Mouse (Mus musculus): ENCODE data around the gene Syk. TPM values are rescaled to one million over a fixed set of nuclear protein-coding genes. Genes with fewer than 3 reads are reported as not detected.

Gene Syk
- polyA plus RNA-seq, 1 experiment from 2014 or later = 2.6 TPM

DNA sequence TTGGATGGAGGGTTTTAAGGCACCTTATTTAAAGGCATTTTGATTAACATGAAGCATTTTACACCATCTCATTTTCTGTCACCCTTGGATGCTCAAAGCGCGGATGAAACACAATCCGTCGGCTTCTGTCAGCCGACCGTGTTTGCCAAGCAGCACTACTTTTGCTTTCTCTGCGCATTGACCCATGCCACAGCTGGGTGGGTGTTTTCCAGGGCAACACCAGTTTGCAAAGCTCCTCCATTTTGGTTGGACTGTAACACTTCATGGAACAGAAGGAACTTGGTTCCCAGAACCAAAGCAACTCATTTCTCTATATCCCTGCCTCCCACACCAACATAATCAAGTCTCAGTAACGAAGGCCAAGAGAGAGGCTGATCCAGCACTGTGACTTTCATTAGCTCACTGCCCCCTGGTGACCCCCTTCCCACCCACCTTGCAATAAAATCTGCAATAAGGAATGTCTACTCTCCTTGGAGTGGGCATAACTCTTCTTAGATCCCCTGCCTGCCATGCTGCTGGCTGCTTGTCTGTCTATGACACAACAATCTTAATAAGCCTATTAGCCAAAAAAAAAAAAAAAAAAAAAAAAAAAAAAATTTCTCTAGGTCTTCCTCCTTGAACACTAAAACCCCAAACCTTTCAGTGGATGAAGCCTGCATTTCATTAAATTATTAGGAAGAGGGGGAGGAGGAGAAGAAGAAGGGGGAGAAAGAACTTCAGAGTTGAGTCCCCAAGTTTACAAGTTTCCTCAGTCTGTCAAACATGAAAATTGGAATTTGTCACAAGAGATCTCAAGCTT, 21.4 kb upstream of the Syk start:
- Histone ChIP-seq H3K4me2 (ENCODE audit: low read depth, low read length) (no peak overlapping the region), H3K36me3 (replicated peaks; ENCODE audit: control insufficient read depth, insufficient read depth, low read depth, low read length) (no peaks in the 10 kb centered on the region), H3K9me3 (replicated peaks; ENCODE audit: control insufficient read depth, low read length) (no peaks in the 10 kb centered on the region), H3K9ac (replicated peaks; ENCODE audit: low read length) (no peak overlapping the region), H3K4me1 (ENCODE audit: control insufficient read depth, insufficient read depth, low read length) (no peaks in the 10 kb centered on the region), H3K27me3 (ENCODE audit: control insufficient read depth, insufficient read depth, low read length) (no peaks in the 10 kb centered on the region), H3K27ac (replicated peaks; ENCODE audit: low read depth, low read length) (no peak overlapping the region), H3K4me3 (ENCODE audit: low read depth, low read length) (no peak overlapping the region)
- 86% methylated on average over 8 of the region's 8 CpGs for WGBS
- no peak for DNase-seq (ENCODE audit: low spot score)
- ATAC-seq (replicated peaks; ENCODE audit: insufficient number of reproducible peaks, low FRiP score, low TSS enrichment, low read depth) = no peak

DNA sequence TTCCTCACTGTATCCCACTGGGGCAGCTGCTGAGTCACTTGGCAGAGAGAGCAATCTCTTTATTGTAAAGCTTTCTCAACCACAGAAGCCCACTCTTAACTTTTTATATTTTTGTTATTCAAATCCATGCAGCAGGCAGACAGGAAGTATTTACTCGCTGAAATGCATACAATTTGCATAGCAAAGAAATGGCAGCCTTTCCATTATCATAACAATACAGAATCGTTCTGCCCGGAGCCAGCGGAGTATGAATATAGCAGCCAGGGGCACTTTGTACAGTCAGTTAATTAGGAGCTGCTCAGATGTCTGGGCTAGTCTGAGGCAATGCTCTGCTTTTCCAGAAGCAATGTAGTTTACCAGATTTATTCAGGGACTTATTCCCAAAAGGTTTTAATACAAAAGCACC, 20.8 kb upstream of the Syk start:
- Histone ChIP-seq H3K27ac (replicated peaks; ENCODE audit: low read depth, low read length) (no peak overlapping the region), H3K4me1 (ENCODE audit: control insufficient read depth, insufficient read depth, low read length) (no peaks in the 10 kb centered on the region), H3K9ac (replicated peaks; ENCODE audit: low read length) (no peak overlapping the region), H3K4me2 (ENCODE audit: low read depth, low read length) (no peak overlapping the region), H3K27me3 (ENCODE audit: control insufficient read depth, insufficient read depth, low read length) (no peaks in the 10 kb centered on the region), H3K4me3 (ENCODE audit: low read depth, low read length) (no peak overlapping the region), H3K9me3 (replicated peaks; ENCODE audit: control insufficient read depth, low read length) (no peaks in the 10 kb centered on the region), H3K36me3 (replicated peaks; ENCODE audit: control insufficient read depth, insufficient read depth, low read depth, low read length) (no peaks in the 10 kb centered on the region)
- DNase-seq (ENCODE audit: low spot score) = peak; percentile 9
- 38% methylated on average over 4 of the region's 4 CpGs for WGBS
- no peak for ATAC-seq (replicated peaks; ENCODE audit: insufficient number of reproducible peaks, low FRiP score, low TSS enrichment, low read depth)

DNA sequence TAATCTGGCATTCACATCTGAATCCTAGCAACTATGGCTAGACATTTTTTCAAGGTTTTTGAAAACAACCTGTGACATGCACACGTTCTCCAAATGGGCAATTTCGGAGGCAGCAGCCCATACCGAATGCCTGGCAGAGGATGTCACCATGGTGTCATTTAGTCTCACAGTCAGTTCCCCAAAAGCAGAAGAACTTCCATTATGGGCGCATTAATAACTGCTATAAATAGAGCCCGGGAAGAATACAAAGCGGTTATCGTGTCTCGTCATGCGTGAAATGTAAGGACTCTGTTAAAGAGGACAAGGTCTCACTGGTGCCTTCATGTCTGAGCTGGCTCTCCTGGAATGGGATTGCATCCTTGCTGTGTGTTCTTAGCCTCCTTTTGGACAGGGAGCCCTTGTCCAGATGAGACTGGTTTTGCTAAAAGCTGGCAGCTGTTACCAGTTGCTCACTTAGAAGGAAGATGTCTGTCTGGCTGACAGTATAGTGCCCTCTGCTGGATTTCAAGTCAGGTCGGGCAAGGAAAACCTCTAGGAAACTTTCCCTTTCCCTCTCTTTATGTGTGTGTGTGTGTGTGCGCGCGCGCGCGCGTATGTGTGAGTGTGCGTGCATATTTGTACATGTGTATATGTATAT, 17.8 kb upstream of the Syk start:
- H3K9ac ChIP-seq (replicated peaks; ENCODE audit: low read length) = no peak overlapping the region
- H3K9me3 ChIP-seq (replicated peaks; ENCODE audit: control insufficient read depth, low read length) = no peaks in the 10 kb centered on the region
- no peak overlapping the region for H3K27ac ChIP-seq (replicated peaks; ENCODE audit: low read depth, low read length)
- 88% methylated on average over 18 of the region's 18 CpGs for WGBS
- no peaks in the 10 kb centered on the region for H3K27me3 ChIP-seq (ENCODE audit: control insufficient read depth, insufficient read depth, low read length)
- no peaks in the 10 kb centered on the region for H3K36me3 ChIP-seq (replicated peaks; ENCODE audit: control insufficient read depth, insufficient read depth, low read depth, low read length)
- ATAC-seq (replicated peaks; ENCODE audit: insufficient number of reproducible peaks, low FRiP score, low TSS enrichment, low read depth) = no peak
- H3K4me1 ChIP-seq (ENCODE audit: control insufficient read depth, insufficient read depth, low read length) = no peaks in the 10 kb centered on the region
- H3K4me3 ChIP-seq (ENCODE audit: low read depth, low read length) = no peak overlapping the region
- no peak overlapping the region for H3K4me2 ChIP-seq (ENCODE audit: low read depth, low read length)
- peak; percentile 29 for DNase-seq (ENCODE audit: low spot score)

DNA sequence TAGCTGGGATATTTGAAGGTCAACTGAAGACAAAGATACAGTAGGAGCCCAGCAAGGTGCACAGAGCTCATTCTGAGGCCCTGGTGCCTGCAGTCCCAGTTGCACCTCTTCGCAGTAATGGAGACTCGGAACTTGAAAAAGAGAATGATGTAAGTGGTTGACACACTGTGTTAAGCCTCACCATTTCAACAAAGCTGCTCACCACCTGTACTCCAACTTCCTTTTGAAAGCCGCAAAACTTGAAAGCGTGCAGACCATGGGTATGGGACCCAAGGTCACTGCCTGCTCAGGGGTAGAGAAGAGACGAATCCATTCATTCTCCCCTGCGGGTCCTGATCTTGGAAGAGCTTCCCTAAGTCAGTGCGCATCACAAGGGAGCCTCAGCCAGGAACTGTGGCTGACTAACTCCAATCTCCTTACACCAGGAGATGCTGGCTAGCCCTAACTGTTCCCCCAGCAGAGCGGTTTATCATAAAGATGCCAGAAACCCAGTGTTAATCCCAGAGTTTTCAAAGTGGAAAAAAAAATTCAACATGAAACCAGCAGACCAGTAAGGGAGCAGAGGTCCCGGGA, 16.7 kb upstream of the Syk start:
- ATAC-seq (replicated peaks; ENCODE audit: insufficient number of reproducible peaks, low FRiP score, low TSS enrichment, low read depth) = no peak
- Histone ChIP-seq H3K4me3 (ENCODE audit: low read depth, low read length) (no peak overlapping the region), H3K9me3 (replicated peaks; ENCODE audit: control insufficient read depth, low read length) (no peaks in the 10 kb centered on the region), H3K27ac (replicated peaks; ENCODE audit: low read depth, low read length) (no peak overlapping the region), H3K9ac (replicated peaks; ENCODE audit: low read length) (no peak overlapping the region), H3K36me3 (replicated peaks; ENCODE audit: control insufficient read depth, insufficient read depth, low read depth, low read length) (no peaks in the 10 kb centered on the region), H3K27me3 (ENCODE audit: control insufficient read depth, insufficient read depth, low read length) (no peaks in the 10 kb centered on the region), H3K4me1 (ENCODE audit: control insufficient read depth, insufficient read depth, low read length) (no peaks in the 10 kb centered on the region), H3K4me2 (ENCODE audit: low read depth, low read length) (no peak overlapping the region)
- no peak for DNase-seq (ENCODE audit: low spot score)
- 87% methylated on average over 9 of the region's 9 CpGs for WGBS

DNA sequence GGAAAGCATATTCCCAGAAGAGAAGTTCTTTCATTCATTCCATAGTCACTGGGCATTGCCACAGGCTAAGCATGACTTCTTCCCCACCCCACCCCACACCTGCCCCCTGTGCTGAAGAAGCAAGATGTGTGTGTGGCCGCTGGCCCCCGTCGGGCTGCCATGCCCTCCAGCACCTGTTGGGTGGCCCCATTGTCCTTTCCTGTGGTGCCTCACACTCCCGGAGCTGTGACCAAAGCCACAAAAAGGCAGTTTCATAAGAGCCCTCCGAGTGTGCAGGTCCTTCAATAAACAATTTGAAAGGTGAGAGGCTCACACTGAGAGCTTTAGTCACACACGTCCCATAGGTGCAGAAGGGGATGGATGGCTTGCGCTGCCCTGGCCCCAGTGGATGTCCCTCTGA, 16.2 kb upstream of the Syk start:
- 77% methylated on average over 7 of the region's 7 CpGs for WGBS
- no peak for ATAC-seq (replicated peaks; ENCODE audit: insufficient number of reproducible peaks, low FRiP score, low TSS enrichment, low read depth)
- H3K4me2 ChIP-seq (ENCODE audit: low read depth, low read length) = no peak overlapping the region

DNA sequence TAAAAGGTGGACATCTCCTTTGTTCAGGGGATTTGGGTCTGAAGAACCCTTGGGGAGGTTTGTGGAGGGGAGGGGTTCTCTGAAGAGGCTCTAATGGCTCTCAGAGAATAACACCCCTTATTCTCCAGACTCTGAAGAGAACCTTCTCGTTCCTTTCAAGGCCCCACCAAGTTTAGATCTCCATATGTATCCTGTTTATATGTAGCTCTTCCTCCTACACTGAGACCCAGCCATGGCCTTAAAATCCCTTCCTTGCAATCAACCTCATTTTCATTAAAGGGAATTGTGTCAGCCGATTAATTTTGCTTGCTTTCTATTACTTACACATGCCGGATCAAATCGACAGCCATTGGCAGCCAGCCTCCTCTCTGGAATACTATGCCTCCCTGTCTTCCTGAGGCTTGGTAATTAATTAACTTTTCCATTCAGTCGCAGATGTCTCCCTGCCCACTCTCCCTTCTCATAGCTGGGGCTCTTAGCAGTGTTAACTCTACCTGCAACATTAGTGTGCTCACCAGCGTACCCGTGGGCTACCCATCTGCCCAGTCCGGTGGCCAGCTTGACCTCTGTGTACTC, 13.7 kb upstream of the Syk start:
- no peaks in the 10 kb centered on the region for H3K36me3 ChIP-seq (replicated peaks; ENCODE audit: control insufficient read depth, insufficient read depth, low read depth, low read length)
- no peaks in the 10 kb centered on the region for H3K27me3 ChIP-seq (ENCODE audit: control insufficient read depth, insufficient read depth, low read length)
- H3K9me3 ChIP-seq (replicated peaks; ENCODE audit: control insufficient read depth, low read length) = no peaks in the 10 kb centered on the region
- DNase-seq (ENCODE audit: low spot score) = no peak
- no peak overlapping the region for H3K9ac ChIP-seq (replicated peaks; ENCODE audit: low read length)
- H3K4me3 ChIP-seq (ENCODE audit: low read depth, low read length) = no peak overlapping the region
- ATAC-seq (replicated peaks; ENCODE audit: insufficient number of reproducible peaks, low FRiP score, low TSS enrichment, low read depth) = no peak
- 78% methylated on average over 8 of the region's 8 CpGs for WGBS
- H3K4me1 ChIP-seq (ENCODE audit: control insufficient read depth, insufficient read depth, low read length) = no peaks in the 10 kb centered on the region
- no peak overlapping the region for H3K4me2 ChIP-seq (ENCODE audit: low read depth, low read length)
- H3K27ac ChIP-seq (replicated peaks; ENCODE audit: low read depth, low read length) = no peak overlapping the region

More for the DNA sequence above, 16.2 kb upstream of the Syk start:
- Histone ChIP-seq H3K9ac (replicated peaks; ENCODE audit: low read length) (no peak overlapping the region), H3K36me3 (replicated peaks; ENCODE audit: control insufficient read depth, insufficient read depth, low read depth, low read length) (no peaks in the 10 kb centered on the region), H3K27me3 (ENCODE audit: control insufficient read depth, insufficient read depth, low read length) (no peaks in the 10 kb centered on the region), H3K9me3 (replicated peaks; ENCODE audit: control insufficient read depth, low read length) (no peaks in the 10 kb centered on the region), H3K4me1 (ENCODE audit: control insufficient read depth, insufficient read depth, low read length) (no peaks in the 10 kb centered on the region), H3K4me3 (ENCODE audit: low read depth, low read length) (no peak overlapping the region), H3K27ac (replicated peaks; ENCODE audit: low read depth, low read length) (no peak overlapping the region)
- no peak for DNase-seq (ENCODE audit: low spot score)

DNA sequence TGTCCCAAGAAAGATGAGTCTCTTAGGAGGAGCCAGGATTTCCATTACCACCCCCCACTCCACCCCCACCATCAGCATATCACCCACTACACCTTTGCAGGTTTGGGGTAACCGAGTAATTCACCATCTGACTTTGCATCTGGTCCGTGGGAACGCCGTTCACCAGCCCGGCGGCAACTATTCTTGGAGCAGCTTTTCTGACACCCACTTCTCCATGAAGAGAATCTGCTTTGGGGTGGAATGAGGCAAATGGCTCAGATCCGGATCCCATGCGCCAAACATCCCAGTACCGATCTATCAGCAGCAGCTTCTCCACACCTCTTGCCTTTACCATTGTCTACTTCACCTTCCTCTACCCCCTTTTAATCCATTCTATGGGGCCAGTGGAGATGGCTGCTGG, 12.7 kb upstream of the Syk start:
- no peak overlapping the region for H3K9ac ChIP-seq (replicated peaks; ENCODE audit: low read length)
- no peaks in the 10 kb centered on the region for H3K4me1 ChIP-seq (ENCODE audit: control insufficient read depth, insufficient read depth, low read length)
- DNase-seq (ENCODE audit: low spot score) (no peak), ATAC-seq (replicated peaks; ENCODE audit: insufficient number of reproducible peaks, low FRiP score, low TSS enrichment, low read depth) (no peak)
- 97% methylated on average over 9 of the region's 9 CpGs for WGBS
- no peaks in the 10 kb centered on the region for H3K36me3 ChIP-seq (replicated peaks; ENCODE audit: control insufficient read depth, insufficient read depth, low read depth, low read length)
- H3K27ac ChIP-seq (replicated peaks; ENCODE audit: low read depth, low read length) = no peak overlapping the region
- no peak overlapping the region for H3K4me3 ChIP-seq (ENCODE audit: low read depth, low read length)
- H3K4me2 ChIP-seq (ENCODE audit: low read depth, low read length) = no peak overlapping the region
- no peaks in the 10 kb centered on the region for H3K9me3 ChIP-seq (replicated peaks; ENCODE audit: control insufficient read depth, low read length)
- H3K27me3 ChIP-seq (ENCODE audit: control insufficient read depth, insufficient read depth, low read length) = no peaks in the 10 kb centered on the region

All from embryonic facial prominence, embryonic 11.5 days (tissue).